Mouse (Mus musculus): ENCODE measurements around the gene Acot7. TPM values are rescaled to one million over a fixed set of nuclear protein-coding genes. Genes with fewer than 3 reads are reported as not detected.

The Acot7 gene
- total RNA-seq, 2 experiments from 2014 or later: 39.1 to 44.4 TPM

DNA sequence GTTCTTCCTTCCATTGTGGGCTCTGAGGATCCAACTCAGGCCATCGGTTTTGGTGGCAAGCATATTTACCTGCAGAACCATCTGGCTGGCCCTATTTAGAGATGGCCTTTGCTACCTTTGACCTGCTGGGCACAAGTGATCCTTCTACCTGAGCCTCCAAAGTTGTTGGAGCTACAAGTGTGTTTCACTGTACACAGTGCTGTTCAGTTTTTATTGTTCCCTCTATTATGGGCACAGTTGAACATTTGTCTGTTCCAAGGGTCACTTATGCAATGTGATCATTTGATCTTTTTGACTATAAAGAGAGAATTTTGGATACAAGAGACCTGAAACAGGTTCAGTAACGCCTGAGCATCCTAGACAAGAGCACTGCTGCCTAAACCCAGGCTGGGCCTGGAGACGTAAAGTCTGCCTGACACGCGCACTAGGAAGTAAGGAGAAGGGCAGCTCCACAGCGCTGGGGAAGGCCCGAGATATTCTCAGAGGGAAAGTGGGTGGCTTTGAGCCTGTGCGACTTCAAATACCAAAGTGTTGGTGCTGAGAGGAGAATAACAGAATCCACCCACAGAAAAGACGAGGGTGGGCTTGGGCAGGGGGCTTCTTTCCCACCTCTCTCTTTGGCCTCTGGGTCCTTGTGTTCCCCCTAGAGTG is 65.4 kb downstream of the Acot7 start:
- no peak for DNase-seq (ENCODE audit: low spot score in 2 of 2)

- DNase-seq (ENCODE audit: low spot score in 2 of 2): no peak
Observed at GRCm38 (mm10) chr4:152243969-152244368, 66.0 kb downstream of the Acot7 start.

DNA sequence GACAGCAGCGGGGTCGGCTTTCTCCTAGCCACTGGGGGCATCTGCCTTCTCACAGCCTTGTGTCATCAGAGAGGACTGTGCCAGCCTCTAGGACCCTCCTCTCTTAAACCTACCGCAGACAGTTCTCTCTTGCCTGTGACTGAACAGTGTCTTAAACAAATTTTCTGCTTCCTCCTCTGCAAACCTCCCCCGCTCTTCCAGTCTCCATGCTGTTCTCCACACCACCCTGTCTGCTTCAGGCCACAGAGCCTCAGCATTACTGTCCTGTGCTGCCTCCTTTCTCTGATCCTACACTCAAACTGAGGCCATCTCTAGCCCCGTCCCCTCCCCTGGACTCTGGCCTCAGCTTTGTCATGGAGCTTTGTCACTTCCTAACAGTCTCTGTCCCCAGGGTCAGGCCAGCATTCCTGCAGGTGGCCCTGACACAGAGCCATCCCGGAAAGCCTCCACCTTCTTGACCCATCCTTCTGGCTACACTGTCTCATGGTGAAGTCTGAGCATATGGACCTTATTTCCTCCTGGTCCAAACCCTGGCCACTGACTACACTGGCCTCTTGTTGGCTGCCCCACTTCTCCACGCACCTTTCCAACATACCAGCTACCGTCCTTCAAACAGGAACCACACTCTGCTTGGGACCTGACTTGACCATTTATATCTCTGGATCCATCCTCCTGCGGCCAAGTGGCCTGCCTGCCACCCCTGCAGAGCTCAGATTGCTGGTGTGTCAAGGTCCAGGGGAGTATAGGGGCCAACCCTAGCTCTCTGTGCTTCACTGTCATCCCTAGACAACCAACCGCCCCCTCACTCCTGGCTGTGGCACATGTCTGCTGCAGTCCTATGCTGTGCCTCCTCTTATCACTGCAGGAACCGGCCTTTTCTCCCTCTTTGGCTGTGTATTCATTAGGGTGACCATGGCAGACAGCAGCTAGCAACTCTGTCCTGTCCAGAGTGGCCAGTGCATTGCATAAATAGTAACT is 66.9 kb downstream of the Acot7 start:
- no peak for DNase-seq (ENCODE audit: low spot score in 2 of 2)

DNA sequence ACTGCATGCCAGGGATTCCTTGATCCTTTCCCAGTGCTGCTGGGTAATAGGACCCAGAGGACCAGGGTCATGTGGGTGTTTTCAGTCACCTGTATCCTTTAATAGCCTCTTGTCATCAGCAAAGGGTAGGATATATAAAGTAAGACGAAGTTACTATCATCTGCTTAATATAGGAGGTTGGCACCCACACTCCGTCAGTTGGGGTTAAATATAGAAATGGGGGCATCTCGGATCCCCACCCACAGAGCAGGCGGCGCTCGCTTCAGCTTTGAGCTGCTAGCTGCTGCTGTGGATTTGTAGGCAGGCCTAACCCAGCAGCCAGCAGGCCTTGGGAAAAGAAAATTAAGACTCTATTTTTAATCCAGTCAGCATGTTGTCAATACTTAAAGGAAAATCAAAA is 68.1 kb downstream of the Acot7 start:
- no peak for DNase-seq (ENCODE audit: low spot score in 2 of 2)

GRCm38 (mm10) chr4:152247195-152247594 is 69.3 kb downstream of the Acot7 start:
- DNase-seq (ENCODE audit: low spot score in 2 of 2): no peak

DNA sequence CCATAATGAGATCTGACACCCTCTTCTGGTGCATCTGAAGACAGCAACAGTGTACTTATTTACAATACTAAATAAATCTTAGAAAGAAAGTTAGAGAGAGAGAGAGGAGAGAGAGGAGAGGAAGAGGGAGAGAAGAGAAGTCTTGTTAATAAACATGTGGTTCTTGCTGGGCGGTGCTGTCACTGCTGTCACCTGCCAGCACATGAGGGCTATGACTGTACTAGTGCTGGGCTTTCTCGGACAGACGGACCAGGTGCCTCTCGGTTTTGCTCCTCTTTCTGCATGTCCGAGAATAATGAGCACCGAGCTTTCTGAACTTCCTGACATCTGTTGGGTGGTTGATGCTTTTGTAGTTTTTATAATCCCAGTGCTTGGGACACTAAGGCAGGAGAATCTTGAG is 72.7 kb downstream of the Acot7 start:
- no peak for DNase-seq (ENCODE audit: low spot score in 2 of 2)

DNA sequence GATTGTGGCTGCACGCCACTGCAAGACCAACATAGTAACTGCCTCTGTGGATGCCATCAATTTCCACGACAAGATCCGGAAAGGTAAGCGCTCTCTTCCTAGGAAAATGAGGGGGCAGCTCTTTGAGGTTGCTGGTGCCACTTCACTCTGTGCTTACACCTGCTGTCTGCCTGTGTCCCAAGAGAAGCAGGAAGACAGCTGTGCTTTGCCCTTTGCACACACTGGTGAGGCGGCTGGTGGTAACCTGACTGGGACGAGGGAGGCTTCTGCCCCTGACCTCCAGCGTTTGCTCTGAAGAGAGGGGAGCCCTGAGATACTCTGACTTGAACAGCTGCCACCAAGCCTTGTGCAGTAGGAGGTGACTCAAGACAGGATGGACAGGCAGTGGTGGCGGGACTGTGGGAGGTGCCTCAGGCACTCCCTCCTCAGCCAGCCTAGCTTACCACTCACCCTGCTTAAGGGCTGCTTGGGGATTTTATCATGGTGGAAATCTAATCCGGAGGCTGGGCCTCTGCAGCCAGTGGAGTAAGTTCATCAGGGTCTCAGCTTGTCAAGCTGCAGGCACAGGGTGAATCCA is 75.3 kb downstream of the Acot7 start:
- DNase-seq (ENCODE audit: low spot score in 2 of 2): no peak

DNA sequence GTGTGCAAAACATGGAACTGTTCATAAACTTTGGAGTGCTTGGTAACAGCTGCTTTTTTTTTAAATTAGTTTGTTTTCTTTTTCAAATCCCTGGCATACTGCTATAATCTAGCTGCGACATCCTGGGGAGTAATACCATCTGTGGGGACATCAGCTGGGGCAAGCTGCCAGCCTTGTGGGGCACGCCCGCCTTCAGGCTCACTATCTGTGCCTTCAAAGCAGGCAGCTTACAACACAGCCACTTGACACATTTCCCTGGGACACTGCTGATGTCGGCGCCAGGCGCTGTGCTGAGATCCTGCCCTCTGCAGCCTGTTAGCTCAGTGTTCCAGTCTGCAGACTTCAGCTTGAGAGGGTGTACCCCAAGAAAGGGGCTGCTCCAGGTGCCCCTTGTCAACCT is 79.1 kb downstream of the Acot7 start:
- DNase-seq (ENCODE audit: low spot score in 2 of 2): no peak

- no peak for DNase-seq (ENCODE audit: low spot score in 2 of 2)
Observed at GRCm38 (mm10) chr4:152260451-152260850, 82.5 kb downstream of the Acot7 start.

- no peak for DNase-seq (ENCODE audit: low spot score in 2 of 2)
Observed at GRCm38 (mm10) chr4:152262187-152262586, 84.3 kb downstream of the Acot7 start.

DNA sequence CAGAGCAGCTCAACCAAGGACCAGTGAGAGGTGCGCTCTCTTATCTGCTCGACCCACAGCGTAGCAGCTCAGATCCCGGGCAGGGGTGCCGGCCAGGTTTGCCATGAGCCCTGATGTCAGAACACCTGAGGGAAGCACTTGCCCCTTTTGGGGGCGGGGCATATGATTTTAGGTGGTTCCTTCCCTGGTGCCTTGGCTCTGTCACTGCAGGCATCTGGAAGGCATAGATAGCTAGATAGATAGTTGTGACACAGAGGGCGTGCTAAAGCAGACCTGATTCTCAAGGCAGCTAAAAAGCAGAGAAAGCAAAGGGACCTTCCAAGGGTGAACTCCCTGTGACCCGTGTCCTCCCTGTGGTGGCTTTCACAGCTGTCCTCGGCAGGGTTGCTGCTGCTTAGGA is 85.2 kb downstream of the Acot7 start:
- DNase-seq (ENCODE audit: low spot score in 2 of 2): no peak

DNA sequence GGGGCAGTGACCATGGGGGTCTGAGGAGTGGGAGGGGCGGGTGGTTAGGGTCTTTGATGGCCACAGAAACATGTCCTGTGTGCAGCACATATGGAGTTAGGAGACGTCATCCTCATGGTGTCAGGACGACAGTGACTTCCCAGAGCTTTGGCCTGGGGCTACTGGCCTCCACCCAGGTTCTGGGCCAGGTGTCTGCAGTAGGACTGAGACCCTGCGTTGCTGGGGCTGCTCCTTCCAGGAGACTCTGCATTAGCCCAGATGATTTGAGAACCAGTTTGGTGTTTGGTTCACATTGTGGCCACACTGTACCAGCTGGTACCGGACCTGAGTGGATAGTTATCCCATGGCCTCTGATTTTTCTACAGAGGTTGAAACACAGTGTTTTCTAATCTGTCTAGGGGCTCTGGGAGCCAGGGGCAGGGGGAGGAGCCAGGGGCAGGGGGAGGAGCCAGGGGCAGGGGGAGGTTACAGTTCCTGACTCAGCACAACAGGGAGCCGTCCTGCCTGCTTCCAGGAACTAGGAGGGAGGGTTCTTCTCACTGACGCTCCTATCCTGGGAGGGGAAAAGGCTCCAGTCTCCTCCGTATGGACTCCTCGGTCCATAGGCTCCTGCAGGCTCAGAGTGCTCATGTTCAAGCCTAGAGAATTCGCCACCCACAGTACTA is 85.7 kb downstream of the Acot7 start:
- DNase-seq (ENCODE audit: low spot score in 2 of 2): no peak

DNA sequence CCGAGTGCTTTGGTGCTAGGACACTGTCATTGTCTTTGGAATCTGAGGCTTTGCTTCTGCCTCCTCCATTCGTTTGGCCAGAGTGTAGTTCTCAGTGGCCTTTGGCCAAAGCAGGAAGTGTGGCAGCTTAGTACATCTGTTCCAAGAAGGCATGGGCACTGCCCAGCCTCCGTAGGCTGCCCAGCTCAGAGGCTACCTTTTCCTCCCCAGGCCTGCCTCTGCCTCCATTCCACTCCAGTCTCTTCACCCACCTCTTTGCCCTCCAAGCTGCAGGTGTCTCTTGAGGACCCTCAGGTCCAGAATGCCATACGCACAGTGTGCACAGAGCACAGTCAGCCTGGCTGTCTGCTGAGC is 86.2 kb downstream of the Acot7 start:
- DNase-seq (ENCODE audit: low spot score in 2 of 2): no peak

DNA sequence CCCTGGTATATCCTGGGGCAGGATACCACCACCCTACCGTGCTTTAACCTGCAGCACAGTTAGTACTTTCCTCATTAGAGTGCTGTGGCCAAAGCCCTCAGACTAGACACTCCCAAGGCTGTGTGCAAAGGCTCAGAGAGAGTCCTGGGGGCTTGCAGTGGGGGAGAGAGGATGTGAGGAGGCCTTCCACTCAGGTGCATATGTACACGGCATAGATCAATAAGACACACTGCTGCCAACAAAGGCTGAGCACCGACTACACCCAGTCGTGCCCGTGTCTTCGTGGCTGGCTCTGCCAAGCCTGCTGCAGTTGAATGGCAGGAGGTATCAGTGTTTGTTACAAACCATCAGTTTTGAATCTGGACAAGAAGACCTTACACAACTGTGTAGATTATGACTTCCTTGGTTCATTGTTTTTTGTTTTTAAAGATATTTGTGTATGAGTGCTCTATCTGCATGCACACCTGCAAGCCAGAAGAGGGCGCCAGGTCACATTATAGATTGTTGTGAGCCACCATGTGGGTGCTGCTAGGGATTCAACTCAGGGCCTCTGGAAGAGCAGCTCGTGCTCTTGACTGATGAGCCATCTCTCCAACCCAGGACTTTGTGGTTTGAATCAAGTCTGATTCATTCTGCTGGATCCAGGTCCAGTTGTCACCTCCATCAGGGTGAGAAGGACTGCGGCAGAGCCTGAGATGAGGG is 87.1 kb downstream of the Acot7 start:
- no peak for DNase-seq (ENCODE audit: low spot score in 2 of 2)

DNA sequence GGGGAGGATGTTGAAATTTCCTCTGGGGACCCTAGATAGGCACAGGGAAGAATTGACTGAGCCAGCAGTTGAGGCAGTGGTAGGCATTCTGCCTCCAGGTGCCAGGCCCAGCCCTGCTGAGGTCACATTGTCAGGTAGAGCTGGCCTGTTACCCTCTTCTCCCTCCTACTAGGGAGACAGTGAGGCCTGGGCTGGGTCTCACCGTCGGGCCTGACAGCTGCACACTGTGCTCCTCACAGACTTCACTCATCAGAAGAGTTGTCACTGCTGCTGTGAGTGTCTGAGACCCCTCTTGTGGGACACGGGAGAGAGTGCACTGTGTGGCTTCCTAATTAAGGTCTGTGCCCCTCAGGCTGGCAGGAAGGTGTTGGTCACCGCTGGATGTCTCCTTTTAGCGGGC is 87.9 kb downstream of the Acot7 start:
- no peak for DNase-seq (ENCODE audit: low spot score in 2 of 2)

GRCm38 (mm10) chr4:152266236-152266895 is 88.4 kb downstream of the Acot7 start:
- DNase-seq (ENCODE audit: low spot score in 2 of 2): no peak

- no peak for DNase-seq (ENCODE audit: low spot score in 2 of 2)
Observed at GRCm38 (mm10) chr4:152267748-152268369, 89.9 kb downstream of the Acot7 start.

DNA sequence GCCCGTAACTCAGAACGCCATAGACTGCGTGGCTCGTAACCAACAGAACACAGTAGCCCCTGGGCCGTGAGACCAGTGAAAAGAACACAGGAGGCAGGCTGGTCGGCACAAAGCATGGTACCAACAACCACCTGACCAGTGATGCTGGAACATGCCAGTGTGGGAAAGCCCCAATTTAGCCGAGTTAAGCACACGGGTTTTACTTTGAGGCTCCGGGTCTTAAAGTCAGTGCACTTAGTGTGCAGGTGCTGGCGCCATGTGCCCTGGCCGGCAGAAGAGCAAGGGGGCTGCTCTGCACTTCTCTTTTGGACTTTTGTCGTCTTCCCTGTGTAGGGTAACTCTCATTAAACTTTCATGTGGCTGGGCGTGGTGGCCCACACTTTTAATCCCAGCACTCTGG is 92.0 kb downstream of the Acot7 start:
- DNase-seq (ENCODE audit: low spot score in 2 of 2): no peak

GRCm38 (mm10) chr4:152270599-152270998 is 92.7 kb downstream of the Acot7 start:
- DNase-seq (ENCODE audit: low spot score in 2 of 2): no peak

- DNase-seq (ENCODE audit: low spot score in 2 of 2): no peak
Observed at GRCm38 (mm10) chr4:152271334-152271733, 93.4 kb downstream of the Acot7 start.
